Mouse (Mus musculus) right cerebral cortex, adult 2 months (tissue): ENCODE results near the gene Lrrfip2.

Experiments used
- DNase-seq, 2 experiments: peaks; one replicate each; pipeline ENCODE4 v3.0.0; 2021 to 2022; ENCODE audit warnings: low spot score in 2 of 2

Gene Lrrfip2

GRCm38 (mm10) chr9:111117126-111117642 is at the start of gene Lrrfip2:
Lrrfip2 (plus strand) TSS chr9:111117592.
- DNase-seq = no peak

- DNase-seq = peak; percentile 26 to 35
Observed at GRCm38 (mm10) chr9:111070546-111070961, 46.8 kb upstream of the Lrrfip2 start.

- DNase-seq = peak; percentile 31 to 53
Observed at GRCm38 (mm10) chr9:111072175-111072574, 45.2 kb upstream of the Lrrfip2 start.

- no peak for DNase-seq
Observed at GRCm38 (mm10) chr9:111072971-111073370, 44.4 kb upstream of the Lrrfip2 start.

GRCm38 (mm10) chr9:111077745-111078144 is 39.6 kb upstream of the Lrrfip2 start:
- peak in 1 of 2 experiments; percentile 36 for DNase-seq

GRCm38 (mm10) chr9:111080801-111081200 is 36.6 kb upstream of the Lrrfip2 start:
- no peak for DNase-seq

GRCm38 (mm10) chr9:111081765-111082164 is 35.6 kb upstream of the Lrrfip2 start:
- DNase-seq = no peak

GRCm38 (mm10) chr9:111085329-111085728 is 32.1 kb upstream of the Lrrfip2 start:
- no peak for DNase-seq

- DNase-seq = no peak
Observed at GRCm38 (mm10) chr9:111086137-111086536, 31.3 kb upstream of the Lrrfip2 start.

GRCm38 (mm10) chr9:111086995-111087606 is 30.3 kb upstream of the Lrrfip2 start:
- DNase-seq = no peak

GRCm38 (mm10) chr9:111087960-111088359 is 29.4 kb upstream of the Lrrfip2 start:
- DNase-seq = no peak

GRCm38 (mm10) chr9:111088886-111089285 is 28.5 kb upstream of the Lrrfip2 start:
- DNase-seq = no peak

- DNase-seq = peak; percentile 16 to 20
Observed at GRCm38 (mm10) chr9:111092657-111093056, 24.7 kb upstream of the Lrrfip2 start.

GRCm38 (mm10) chr9:111093094-111093493 is 24.3 kb upstream of the Lrrfip2 start:
- DNase-seq = peak; percentile 68 to 75

GRCm38 (mm10) chr9:111094626-111095025 is 22.8 kb upstream of the Lrrfip2 start:
- DNase-seq = no peak

GRCm38 (mm10) chr9:111095710-111096109 is 21.7 kb upstream of the Lrrfip2 start:
- DNase-seq = no peak

GRCm38 (mm10) chr9:111096419-111097326 is 20.7 kb upstream of the Lrrfip2 start:
- DNase-seq = no peak

- DNase-seq = no peak
Observed at GRCm38 (mm10) chr9:111097543-111097942, 19.8 kb upstream of the Lrrfip2 start.

GRCm38 (mm10) chr9:111100406-111100805 is 17.0 kb upstream of the Lrrfip2 start:
- DNase-seq = no peak

GRCm38 (mm10) chr9:111103293-111103692 is 14.1 kb upstream of the Lrrfip2 start:
- DNase-seq = no peak

- no peak for DNase-seq
Observed at GRCm38 (mm10) chr9:111103893-111104292, 13.5 kb upstream of the Lrrfip2 start.

GRCm38 (mm10) chr9:111107863-111108262 is 9.5 kb upstream of the Lrrfip2 start:
- DNase-seq = no peak

GRCm38 (mm10) chr9:111117794-111118251 is 431 bp downstream of the Lrrfip2 start:
- peak; percentile 77 for DNase-seq
